Mouse (Mus musculus) G1E (cell line): Measurements from ENCODE around the gene Ntsr1. TPM values are rescaled to one million over a fixed set of nuclear protein-coding genes. Genes with fewer than 3 reads are reported as not detected.

ENCODE experiments used
- ATAC-seq: 2 replicates; pipeline ENCODE4 v1.8.0; 2016; ENCODE audit warnings: mild to moderate bottlenecking; ENCODE audit not compliant: insufficient number of reproducible peaks, poor library complexity, low FRiP score, severe bottlenecking; ENCODE audit errors: extremely low read depth
- DNase-seq: peaks from one replicate; pipeline ENCODE4 v3.0.0; 2012; ENCODE audit warnings: low spot score
- H3K27me3 ChIP-seq: 2 replicates; pipeline ENCODE4 v1.6.1; 2012; ENCODE audit warnings: mild to moderate bottlenecking, low read length, inconsistent platforms; ENCODE audit not compliant: insufficient read depth
- H3K36me3 ChIP-seq: replicated peaks from 2 replicates; pipeline ENCODE3; 2012; ENCODE audit warnings: mild to moderate bottlenecking, inconsistent platforms
- H3K4me1 ChIP-seq: 2 replicates; pipeline ENCODE4 v1.6.1; 2012; ENCODE audit warnings: low read depth, low read length, inconsistent platforms, mixed read lengths; ENCODE audit not compliant: insufficient read depth
- H3K4me3 ChIP-seq: 2 replicates; pipeline ENCODE4 v1.5.1; 2012; ENCODE audit warnings: low read depth, mild to moderate bottlenecking, inconsistent platforms, low read length, moderate library complexity, mixed read lengths
- H3K9me3 ChIP-seq: replicated peaks from 2 replicates; pipeline ENCODE4 v1.6.1; 2012; ENCODE audit warnings: inconsistent platforms
- CTCF ChIP-seq: IDR thresholded peaks from 2 replicates; pipeline ENCODE4 v1.5.1; 2012; ENCODE audit warnings: low read depth, low read length, inconsistent platforms, mixed read lengths
- GATA1 ChIP-seq: IDR thresholded peaks from 2 replicates; pipeline ENCODE4 v1.6.1; 2012; ENCODE audit warnings: borderline replicate concordance, low read length, inconsistent platforms, mixed read lengths
- GATA2 ChIP-seq: IDR thresholded peaks from 2 replicates; pipeline ENCODE4 v1.6.1; 2012; ENCODE audit warnings: low read depth, low read length, inconsistent platforms, borderline replicate concordance
- POLR2AphosphoS5 ChIP-seq: IDR thresholded peaks from 2 replicates; pipeline ENCODE4 v1.6.1; 2012; ENCODE audit warnings: low read depth, low read length, inconsistent platforms; ENCODE audit not compliant: insufficient replicate concordance
- TAL1 ChIP-seq: conservative IDR thresholded peaks from 2 replicates; pipeline ENCODE4 v1.6.1; 2012; ENCODE audit warnings: low read depth, low read length, inconsistent platforms, mixed read lengths
- polyA plus RNA-seq: library from polyadenylated mRNA; stranded (reverse); fragments of >175 nt; gene quantifications from 2 replicates; pipeline ENCODE4 v1.2.3, GENCODE M21; 2012
- total RNA-seq, 2 experiments: library from RNA; stranded (forward) in 1 of 2; stranded (reverse) in 1 of 2; fragments of 200-1000 nt in 1 of 2; fragments of >200 nt in 1 of 2; fragmentation: Nextera tagmentation in 1 of 2; gene quantifications; 2 replicates each; pipeline ENCODE4 v1.2.3; 2014 to 2017

The Ntsr1 gene
- total and polyA plus RNA-seq, 3 experiments: 0.05 TPM; not detected in 2

DNA sequence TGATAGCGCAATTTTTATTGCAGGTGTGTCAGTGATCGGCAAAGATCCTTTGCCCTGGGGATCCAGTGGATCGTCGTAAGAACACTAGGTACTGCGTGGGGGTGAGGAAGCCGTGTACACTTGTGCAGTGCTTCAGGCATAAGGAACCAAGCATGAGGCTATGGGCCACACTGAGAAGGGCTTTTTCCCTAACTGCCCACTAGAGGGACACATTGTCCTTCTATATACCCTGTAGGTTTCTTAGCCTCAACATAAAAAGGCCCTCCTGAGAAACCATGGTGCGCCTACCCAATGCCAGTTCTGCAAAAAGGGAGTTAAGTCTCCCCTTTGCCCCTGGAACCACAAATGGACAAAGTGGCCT lies 26.7 kb upstream of the Ntsr1 start:
- TF ChIP-seq CTCF (peak; percentile 20; the same call in 1 of the 2 replicates), GATA2 (no peak)
- ATAC-seq: peak; percentile 46; the same call in 1 of the 2 replicates

DNA sequence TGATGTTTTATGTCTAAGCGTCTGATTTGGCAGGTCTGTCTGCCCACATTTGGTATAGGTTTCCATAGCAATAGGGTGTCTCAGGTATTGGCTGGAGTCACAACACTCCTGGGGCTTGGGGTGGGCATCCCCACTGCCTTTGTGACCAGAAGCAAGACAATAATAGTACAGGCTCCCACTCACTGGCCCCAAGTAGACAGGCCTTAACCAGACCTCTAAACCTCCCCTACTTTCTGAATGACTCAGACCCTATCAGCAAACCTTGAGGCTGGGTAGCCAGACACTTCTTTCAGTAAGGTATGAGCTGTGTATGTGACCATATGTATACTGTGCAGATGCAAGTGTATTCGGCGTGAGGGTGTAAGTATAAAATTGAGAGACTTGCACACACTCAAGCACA lies 24.9 kb upstream of the Ntsr1 start:
- no peaks in the 10 kb centered on the region for H3K9me3 ChIP-seq
- ATAC-seq (no peak), DNase-seq (no peak)
- no peak for TF ChIP-seq GATA2
- TF ChIP-seq TAL1: no peak
- TF ChIP-seq GATA1: no peak
- no peak for TF ChIP-seq CTCF
- no peak for TF ChIP-seq POLR2AphosphoS5
- H3K4me3 ChIP-seq: no peak overlapping the region
- H3K4me1 ChIP-seq: peaks cover 2% of the 10 kb centered on the region; the same call in 1 of the 2 replicates
- H3K27me3 ChIP-seq: no peaks in the 10 kb centered on the region
- no peaks in the 10 kb centered on the region for H3K36me3 ChIP-seq

More for the DNA sequence above, 26.7 kb upstream of the Ntsr1 start:
- H3K4me3 ChIP-seq: no peak overlapping the region
- H3K36me3 ChIP-seq: no peaks in the 10 kb centered on the region
- DNase-seq: peak; percentile 29
- no peaks in the 10 kb centered on the region for H3K9me3 ChIP-seq
- H3K27me3 ChIP-seq: no peaks in the 10 kb centered on the region
- peaks cover 2% of the 10 kb centered on the region; the same call in 1 of the 2 replicates for H3K4me1 ChIP-seq

GRCm38 (mm10) chr2:180482274-180482673 lies 17.5 kb upstream of the Ntsr1 start:
- no peaks in the 10 kb centered on the region for H3K9me3 ChIP-seq
- TF ChIP-seq CTCF (no peak), POLR2AphosphoS5 (no peak), TAL1 (no peak), GATA2 (no peak), GATA1 (no peak)
- H3K4me3 ChIP-seq: no peak overlapping the region
- H3K27me3 ChIP-seq: peaks cover 6% of the 10 kb centered on the region
- DNase-seq (no peak), ATAC-seq (no peak)
- H3K4me1 ChIP-seq: no peaks in the 10 kb centered on the region
- no peaks in the 10 kb centered on the region for H3K36me3 ChIP-seq

DNA sequence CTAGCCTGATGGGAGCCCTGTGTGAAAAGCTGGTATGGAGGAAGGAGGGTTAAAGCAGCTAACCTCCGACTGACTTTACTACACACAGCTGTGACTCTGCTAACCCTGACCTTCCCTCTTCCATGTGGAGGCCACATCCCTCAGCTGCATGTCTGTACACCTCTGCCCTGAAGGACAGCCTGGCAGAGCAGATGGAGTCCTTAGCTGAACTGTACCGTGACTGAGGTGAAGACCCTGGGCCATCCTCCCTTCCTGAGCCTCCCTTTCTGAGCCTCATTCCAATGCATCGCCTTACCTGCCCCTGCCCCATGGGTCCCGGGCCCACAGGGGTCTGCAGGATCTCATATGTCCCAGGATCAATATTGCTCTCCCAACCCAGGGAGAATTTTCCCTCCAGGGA lies 14.9 kb upstream of the Ntsr1 start:
- Histone ChIP-seq H3K9me3 (no peaks in the 10 kb centered on the region), H3K4me1 (no peaks in the 10 kb centered on the region), H3K27me3 (peaks cover 6% of the 10 kb centered on the region), H3K4me3 (no peak overlapping the region), H3K36me3 (no peaks in the 10 kb centered on the region)
- ATAC-seq (no peak), DNase-seq (no peak)
- TF ChIP-seq GATA1: no peak
- TF ChIP-seq GATA2: no peak
- no peak for TF ChIP-seq CTCF
- TF ChIP-seq POLR2AphosphoS5: no peak
- TF ChIP-seq TAL1: no peak

GRCm38 (mm10) chr2:180485306-180485705 lies 14.5 kb upstream of the Ntsr1 start:
- no peak for TF ChIP-seq TAL1
- TF ChIP-seq GATA2: no peak
- no peak for TF ChIP-seq POLR2AphosphoS5
- TF ChIP-seq CTCF: no peak
- TF ChIP-seq GATA1: no peak
- ATAC-seq (no peak), DNase-seq (no peak)
- Histone ChIP-seq H3K9me3 (no peaks in the 10 kb centered on the region), H3K4me1 (no peaks in the 10 kb centered on the region), H3K36me3 (no peaks in the 10 kb centered on the region), H3K4me3 (no peak overlapping the region), H3K27me3 (peaks cover 6% of the 10 kb centered on the region)

DNA sequence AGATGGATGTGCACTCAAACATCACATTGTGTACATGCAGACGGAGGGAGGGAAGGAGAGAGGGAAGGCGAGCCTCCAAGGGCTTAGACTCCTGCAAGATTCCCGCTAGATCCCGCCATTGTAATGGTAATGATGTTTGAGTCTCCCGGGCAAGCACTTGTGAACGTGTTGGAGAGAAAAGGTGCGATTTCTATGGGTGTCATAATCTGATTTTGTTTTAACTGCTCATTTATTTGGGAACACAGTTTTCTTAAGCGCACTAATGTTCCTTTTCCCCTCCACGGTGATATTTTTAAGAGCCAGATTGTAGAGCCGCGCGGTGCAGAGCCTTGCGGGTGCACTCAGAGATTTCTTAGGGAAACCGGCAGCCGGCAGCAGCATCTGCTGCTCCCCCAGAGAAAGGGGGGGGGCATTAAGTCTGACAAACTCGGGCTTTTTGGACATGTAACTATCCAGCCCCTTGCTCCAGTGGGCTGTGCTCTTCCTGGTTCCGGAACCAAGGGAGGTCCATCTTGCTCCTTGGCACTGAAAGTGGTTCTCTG lies 11.5 kb upstream of the Ntsr1 start:
- Histone ChIP-seq H3K27me3 (peaks cover 12% of the 10 kb centered on the region), H3K9me3 (no peaks in the 10 kb centered on the region), H3K4me1 (no peaks in the 10 kb centered on the region), H3K4me3 (no peak overlapping the region), H3K36me3 (no peaks in the 10 kb centered on the region)
- DNase-seq (no peak), ATAC-seq (no peak)
- TF ChIP-seq TAL1: no peak
- no peak for TF ChIP-seq GATA1
- TF ChIP-seq GATA2: no peak
- no peak for TF ChIP-seq POLR2AphosphoS5
- no peak for TF ChIP-seq CTCF
